Mouse (Mus musculus): ENCODE measurements around the gene 4930519G04Rik.

DNA sequence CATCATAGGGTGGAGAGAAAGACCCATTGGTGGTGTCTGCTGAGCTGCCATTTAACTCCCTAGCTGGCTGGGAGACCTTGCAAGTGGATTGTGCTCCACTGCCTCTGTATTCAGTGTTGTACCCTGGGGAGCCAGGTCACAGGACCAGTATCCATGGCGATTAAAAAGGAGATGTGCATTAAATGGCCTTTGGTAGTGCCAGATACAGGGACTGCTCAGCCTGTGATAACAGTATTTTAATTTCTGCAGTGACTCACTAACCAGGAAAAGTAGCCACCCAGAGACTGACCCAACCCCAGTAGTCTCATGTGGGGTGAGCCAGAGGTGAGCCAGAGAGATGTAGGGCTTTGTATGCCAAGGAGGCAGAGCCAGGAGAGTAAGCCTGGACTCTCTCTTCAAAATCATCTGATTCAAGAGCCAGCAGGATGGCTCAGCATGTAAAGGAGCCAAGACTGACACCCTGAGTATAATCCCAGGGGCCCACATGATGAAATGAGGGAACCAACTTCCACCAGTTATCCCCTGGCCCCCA, 72.8 kb downstream of the 4930519G04Rik start:
- TF ChIP-seq TAL1 (IDR thresholded peaks at IDR 0.05; ENCODE audit: low read length) (no peak), GATA1 (IDR thresholded peaks at IDR 0.05; ENCODE audit: low read length) (no peak)

All from erythroblast, embryonic 14.5 days (primary cell).